Mouse (Mus musculus) spleen, adult 2 months (tissue): ENCODE data around the gene Stk24.

Experiments
- CTCF ChIP-seq: fragments of 200-500 bp; IDR thresholded peaks from 2 replicates; pipeline ENCODE4 v1.5.1; 2011; ENCODE audit warnings: mild to moderate bottlenecking, inconsistent platforms; ENCODE audit not compliant: insufficient read depth, insufficient read length, insufficient replicate concordance; ENCODE audit errors: extremely low read depth
- POLR2A ChIP-seq: fragments of 200-500 bp; IDR thresholded peaks from 2 replicates; pipeline ENCODE4 v1.6.1; 2011; ENCODE audit warnings: low read depth, low read length, inconsistent platforms

DNA sequence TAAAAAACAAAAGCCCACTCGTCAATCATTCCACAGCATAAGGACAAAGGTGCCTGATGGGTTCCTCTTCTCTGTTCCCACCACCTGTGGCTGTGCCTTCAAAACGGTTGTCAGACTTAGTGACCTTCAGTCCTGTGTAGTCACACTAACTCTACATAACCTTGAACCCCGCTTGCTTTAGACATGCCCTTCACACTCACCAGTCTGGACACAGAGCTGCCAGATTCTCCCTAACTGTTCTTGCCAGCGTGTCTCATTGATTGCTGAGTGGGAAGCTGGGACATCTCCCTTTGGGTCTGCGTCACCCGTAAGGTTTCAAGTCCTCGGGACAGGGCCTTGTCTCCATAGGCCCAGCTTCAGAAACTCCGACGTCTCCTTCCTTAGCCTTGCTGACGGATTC, 127.3 kb downstream of the Stk24 start:
- TF ChIP-seq CTCF (no peak), POLR2A (no peak)
